Mouse (Mus musculus): ENCODE measurements around the gene Rap2a. TPM values are rescaled to one million over a fixed set of nuclear protein-coding genes. Genes with fewer than 3 reads are reported as not detected.

The Rap2a gene
- polyA plus RNA-seq, 2 experiments: 16.4 to 20.9 TPM

DNA sequence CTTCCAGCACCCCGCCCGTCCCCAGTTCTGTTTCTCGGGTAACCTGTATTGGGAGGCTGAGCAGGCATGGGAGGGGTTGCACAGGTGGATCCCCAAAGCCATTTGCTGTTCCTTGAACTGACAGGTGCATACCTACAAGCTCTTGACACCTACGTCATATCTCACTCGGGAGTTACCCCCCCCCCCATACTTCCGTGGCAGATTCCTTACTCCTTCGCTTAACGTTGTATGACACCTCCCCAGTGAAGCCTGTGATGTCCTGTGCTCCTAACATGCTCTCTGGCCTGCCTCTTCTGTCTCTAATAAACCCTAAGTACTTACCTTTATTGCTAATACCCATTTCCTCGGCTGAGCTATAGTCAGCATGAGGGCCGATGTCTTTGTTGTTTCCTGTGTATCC lies 20.9 kb downstream of the Rap2a start:
- Histone ChIP-seq H3K4me1 (ENCODE audit: control insufficient read depth, insufficient read depth, low read length) (no peaks in the 10 kb centered on the region; the same call in 1 of the 2 replicates), H3K4me2 (replicated peaks; ENCODE audit: low read depth, low read length, severe bottlenecking) (no peak overlapping the region), H3K9ac (ENCODE audit: low read depth, low read length, severe bottlenecking) (no peak overlapping the region), H3K27ac (replicated peaks; ENCODE audit: low read depth, low read length) (no peak overlapping the region), H3K36me3 (ENCODE audit: control insufficient read depth, insufficient read depth, low read length) (peaks cover 11% of the 10 kb centered on the region), H3K4me3 (replicated peaks; ENCODE audit: low read length) (no peak overlapping the region), H3K27me3 (ENCODE audit: control insufficient read depth, insufficient read depth, low read length) (no peaks in the 10 kb centered on the region), H3K9me3 (ENCODE audit: control insufficient read depth, low read length) (no peaks in the 10 kb centered on the region)
- ATAC-seq (ENCODE audit: low FRiP score, low read depth) (no peak), DNase-seq (ENCODE audit: low spot score) (no peak)
- 88% methylated on average over 10 of the region's 10 CpGs for WGBS
- no peak for TF ChIP-seq POLR2A (IDR thresholded peaks at IDR 0.05; ENCODE audit: borderline replicate concordance, extremely low read depth, insufficient read depth, insufficient read length)

DNA sequence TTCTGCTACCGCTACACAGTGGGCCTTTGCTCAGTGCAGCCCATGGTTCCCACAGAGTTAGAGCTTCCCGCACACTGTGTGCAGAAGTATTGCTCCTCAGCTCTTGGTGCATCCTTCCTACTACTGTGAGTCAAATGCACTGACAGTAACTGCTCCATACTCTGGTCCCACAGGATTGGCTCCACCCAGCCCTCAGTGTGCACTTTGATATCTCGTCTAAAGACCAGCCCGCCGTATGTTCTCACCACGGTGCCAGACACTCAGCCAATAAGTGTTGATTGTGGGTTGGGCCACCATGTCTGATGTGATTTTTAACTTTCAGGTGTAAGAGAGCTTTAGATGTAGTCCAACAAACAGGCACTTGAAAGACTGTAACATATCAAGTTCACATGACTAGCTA lies 21.4 kb downstream of the Rap2a start:
- DNase-seq (ENCODE audit: low spot score): no peak
- Histone ChIP-seq H3K4me3 (replicated peaks; ENCODE audit: low read length) (no peak overlapping the region), H3K9ac (ENCODE audit: low read depth, low read length, severe bottlenecking) (no peak overlapping the region), H3K4me1 (ENCODE audit: control insufficient read depth, insufficient read depth, low read length) (no peaks in the 10 kb centered on the region; the same call in 1 of the 2 replicates), H3K9me3 (ENCODE audit: control insufficient read depth, low read length) (no peaks in the 10 kb centered on the region), H3K27me3 (ENCODE audit: control insufficient read depth, insufficient read depth, low read length) (no peaks in the 10 kb centered on the region), H3K36me3 (ENCODE audit: control insufficient read depth, insufficient read depth, low read length) (peaks cover 8% of the 10 kb centered on the region), H3K4me2 (replicated peaks; ENCODE audit: low read depth, low read length, severe bottlenecking) (no peak overlapping the region), H3K27ac (replicated peaks; ENCODE audit: low read depth, low read length) (no peak overlapping the region)
- WGBS: 88% methylated on average over 6 of the region's 6 CpGs
- TF ChIP-seq POLR2A (IDR thresholded peaks at IDR 0.05; ENCODE audit: borderline replicate concordance, extremely low read depth, insufficient read depth, insufficient read length): no peak
- ATAC-seq (ENCODE audit: low FRiP score, low read depth): no peak

- Histone ChIP-seq H3K4me2 (replicated peaks; ENCODE audit: low read depth, low read length, severe bottlenecking) (no peak overlapping the region), H3K9ac (ENCODE audit: low read depth, low read length, severe bottlenecking) (no peak overlapping the region), H3K9me3 (ENCODE audit: control insufficient read depth, low read length) (no peaks in the 10 kb centered on the region), H3K27ac (replicated peaks; ENCODE audit: low read depth, low read length) (no peak overlapping the region), H3K36me3 (ENCODE audit: control insufficient read depth, insufficient read depth, low read length) (peaks cover 10% of the 10 kb centered on the region), H3K27me3 (ENCODE audit: control insufficient read depth, insufficient read depth, low read length) (no peaks in the 10 kb centered on the region), H3K4me1 (ENCODE audit: control insufficient read depth, insufficient read depth, low read length) (no peaks in the 10 kb centered on the region; the same call in 1 of the 2 replicates), H3K4me3 (replicated peaks; ENCODE audit: low read length) (no peak overlapping the region)
- 87% methylated on average over 12 of the region's 12 CpGs for WGBS
- ATAC-seq (ENCODE audit: low FRiP score, low read depth): no peak
- no peak for DNase-seq (ENCODE audit: low spot score)
- no peak for TF ChIP-seq POLR2A (IDR thresholded peaks at IDR 0.05; ENCODE audit: borderline replicate concordance, extremely low read depth, insufficient read depth, insufficient read length)
Observed at GRCm38 (mm10) chr14:120500021-120500560, 21.8 kb downstream of the Rap2a start.

DNA sequence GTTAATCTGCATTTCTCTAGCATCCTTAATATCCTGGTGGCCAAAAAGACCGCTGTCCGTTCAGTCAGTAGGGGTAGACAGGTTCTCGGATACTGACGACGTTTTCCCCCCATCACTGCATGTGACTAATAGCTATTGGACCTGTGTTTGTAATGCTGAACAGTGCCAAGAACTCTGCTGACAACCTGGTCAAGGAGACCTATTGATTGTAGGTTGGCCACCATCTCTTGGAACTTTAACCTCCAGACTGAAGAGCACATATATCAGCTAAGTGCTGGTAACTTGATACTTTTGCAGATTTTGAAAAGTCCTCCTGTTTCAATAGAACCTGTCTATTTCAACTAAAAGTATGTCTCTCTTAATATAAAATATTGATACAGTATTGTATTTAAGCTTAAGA lies 22.5 kb downstream of the Rap2a start:
- ATAC-seq (ENCODE audit: low FRiP score, low read depth): no peak

GRCm38 (mm10) chr14:120503641-120504040 lies 25.4 kb downstream of the Rap2a start:
- H3K9me3 ChIP-seq (ENCODE audit: control insufficient read depth, low read length): no peaks in the 10 kb centered on the region
- H3K4me2 ChIP-seq (replicated peaks; ENCODE audit: low read depth, low read length, severe bottlenecking): no peak overlapping the region
- WGBS: 92% methylated on average over 12 of the region's 12 CpGs
- no peak overlapping the region for H3K9ac ChIP-seq (ENCODE audit: low read depth, low read length, severe bottlenecking)
- DNase-seq (ENCODE audit: low spot score) (no peak), ATAC-seq (ENCODE audit: low FRiP score, low read depth) (no peak)
- peaks cover 20% of the 10 kb centered on the region for H3K36me3 ChIP-seq (ENCODE audit: control insufficient read depth, insufficient read depth, low read length)
- TF ChIP-seq POLR2A (IDR thresholded peaks at IDR 0.05; ENCODE audit: borderline replicate concordance, extremely low read depth, insufficient read depth, insufficient read length): no peak
- no peaks in the 10 kb centered on the region for H3K27me3 ChIP-seq (ENCODE audit: control insufficient read depth, insufficient read depth, low read length)
- H3K27ac ChIP-seq (replicated peaks; ENCODE audit: low read depth, low read length): no peak overlapping the region
- H3K4me1 ChIP-seq (ENCODE audit: control insufficient read depth, insufficient read depth, low read length): no peaks in the 10 kb centered on the region
- no peak overlapping the region for H3K4me3 ChIP-seq (replicated peaks; ENCODE audit: low read length)

More for the DNA sequence above, 22.5 kb downstream of the Rap2a start:
- Histone ChIP-seq H3K9ac (ENCODE audit: low read depth, low read length, severe bottlenecking) (no peak overlapping the region), H3K36me3 (ENCODE audit: control insufficient read depth, insufficient read depth, low read length) (peaks cover 14% of the 10 kb centered on the region), H3K4me3 (replicated peaks; ENCODE audit: low read length) (no peak overlapping the region), H3K27me3 (ENCODE audit: control insufficient read depth, insufficient read depth, low read length) (no peaks in the 10 kb centered on the region), H3K4me1 (ENCODE audit: control insufficient read depth, insufficient read depth, low read length) (no peaks in the 10 kb centered on the region; the same call in 1 of the 2 replicates), H3K9me3 (ENCODE audit: control insufficient read depth, low read length) (no peaks in the 10 kb centered on the region), H3K27ac (replicated peaks; ENCODE audit: low read depth, low read length) (no peak overlapping the region), H3K4me2 (replicated peaks; ENCODE audit: low read depth, low read length, severe bottlenecking) (no peak overlapping the region)
- no peak for DNase-seq (ENCODE audit: low spot score)
- no peak for TF ChIP-seq POLR2A (IDR thresholded peaks at IDR 0.05; ENCODE audit: borderline replicate concordance, extremely low read depth, insufficient read depth, insufficient read length)
- WGBS: 93% methylated on average over 5 of the region's 5 CpGs
